In the genomic region with DNA sequence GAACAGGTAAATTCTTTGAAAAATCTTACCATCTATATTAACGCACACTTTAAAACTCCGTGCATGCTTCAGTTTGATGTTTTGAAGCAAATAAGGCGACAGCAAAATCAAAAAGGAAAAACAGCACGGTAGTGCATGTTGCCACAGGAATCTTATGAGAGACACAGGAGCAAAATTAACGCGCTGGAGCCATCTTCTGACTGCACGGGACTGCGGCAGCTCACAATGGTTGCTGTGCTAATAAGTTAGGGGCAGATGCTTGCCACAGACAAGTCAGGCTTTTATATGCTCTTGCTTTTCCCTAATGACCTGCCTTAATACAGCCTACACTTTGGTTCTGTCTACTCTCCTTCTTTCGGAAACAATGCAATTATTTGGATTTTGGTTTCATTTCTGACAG, we compare ENCODE assay signal across 8 mouse cellular contexts.
DNase-seq lines count a peak whose midpoint lies in the region; ATAC-seq and TF ChIP-seq lines count a peak whose summit lies in the region.

No protein-coding gene starts in this region.

- H3K27me3 ChIP-seq in lung, embryonic 14.5 days (ENCODE audit: insufficient read depth, low read length) = no peaks in the 10 kb centered on the region
- no peaks in the 10 kb centered on the region for H3K27me3 ChIP-seq in embryonic facial prominence, embryonic 14.5 days (replicated peaks; ENCODE audit: control insufficient read depth, insufficient read depth, low read length)
- H3K27me3 ChIP-seq in neural tube, embryonic 13.5 days = no peaks in the 10 kb centered on the region

- no peaks in the 10 kb centered on the region for H3K9me3 ChIP-seq in lung, embryonic 14.5 days (ENCODE audit: low read depth, low read length)
- H3K9me3 ChIP-seq in embryonic facial prominence, embryonic 14.5 days (ENCODE audit: control insufficient read depth, low read length) = 0 out of 2 replicates have a peak, but pooled peaks cover 3% of the 10 kb centered on the region
- H3K9me3 ChIP-seq in neural tube, embryonic 13.5 days = no peaks in the 10 kb centered on the region

- H3K27ac ChIP-seq in lung, embryonic 14.5 days (ENCODE audit: low read depth) = no peak overlapping the region
- no peak overlapping the region for H3K27ac ChIP-seq in embryonic facial prominence, embryonic 14.5 days (replicated peaks; ENCODE audit: low read depth, low read length)
- H3K27ac ChIP-seq in neural tube, embryonic 13.5 days (replicated peaks) = no peak overlapping the region

- no peak overlapping the region for H3K4me3 ChIP-seq in lung, embryonic 14.5 days (ENCODE audit: low read depth, low read length)
- no peak overlapping the region for H3K4me3 ChIP-seq in embryonic facial prominence, embryonic 14.5 days (ENCODE audit: low read depth, low read length)
- H3K4me3 ChIP-seq in neural tube, embryonic 13.5 days = no peak overlapping the region

- H3K4me2 ChIP-seq in lung, embryonic 14.5 days = no peak overlapping the region
- H3K4me2 ChIP-seq in embryonic facial prominence, embryonic 14.5 days (ENCODE audit: low read depth, low read length) = no peak overlapping the region
- no peak overlapping the region for H3K4me2 ChIP-seq in neural tube, embryonic 13.5 days

- WGBS in lung, embryonic 14.5 days = 63% methylated on average over 9 of the region's 9 CpGs
- WGBS in embryonic facial prominence, embryonic 14.5 days = 61% methylated on average over 9 of the region's 9 CpGs
- 49% methylated on average over 9 of the region's 9 CpGs for WGBS in neural tube, embryonic 13.5 days

- H3K4me1 ChIP-seq in lung, embryonic 14.5 days (ENCODE audit: insufficient read depth) = no peaks in the 10 kb centered on the region
- H3K4me1 ChIP-seq in embryonic facial prominence, embryonic 14.5 days (ENCODE audit: control insufficient read depth, insufficient read depth, low read length) = peaks cover 17% of the 10 kb centered on the region
- peaks cover 21% of the 10 kb centered on the region for H3K4me1 ChIP-seq in neural tube, embryonic 13.5 days (replicated peaks)

- peak; percentile 71 for DNase-seq in lung, embryonic 14.5 days
- no peak for DNase-seq in lung, adult 18-20 months
- DNase-seq in embryonic facial prominence, embryonic 14.5 days (ENCODE audit: low spot score) = peak; percentile 59
- peak; percentile 28 to 70 for DNase-seq in kidney, postnatal 36 days
- no peak for DNase-seq in urinary bladder, postnatal 25 days (ENCODE audit: low spot score)
- no peak for DNase-seq in thymus, postnatal 0 days (ENCODE audit: low spot score)
- DNase-seq in heart, adult 18-20 months = no peak

- peak; percentile 42 for TF ChIP-seq CTCF in lung, embryonic 14.5 days (IDR thresholded peaks at IDR 0.05; ENCODE audit: low read depth)

- no peak overlapping the region for H3K9ac ChIP-seq in lung, embryonic 14.5 days
- no peak overlapping the region for H3K9ac ChIP-seq in embryonic facial prominence, embryonic 14.5 days (ENCODE audit: low read depth, low read length)
- H3K9ac ChIP-seq in neural tube, embryonic 13.5 days = no peak overlapping the region

- no peaks in the 10 kb centered on the region for H3K36me3 ChIP-seq in lung, embryonic 14.5 days (ENCODE audit: insufficient read depth)
- H3K36me3 ChIP-seq in embryonic facial prominence, embryonic 14.5 days (ENCODE audit: control insufficient read depth, insufficient read depth, low read length) = no peaks in the 10 kb centered on the region
- H3K36me3 ChIP-seq in neural tube, embryonic 13.5 days = no peaks in the 10 kb centered on the region

- ATAC-seq in lung, embryonic 14.5 days (ENCODE audit: insufficient read depth) = no peak; the same call in 1 of the 2 replicates
- no peak for ATAC-seq in embryonic facial prominence, embryonic 14.5 days (ENCODE audit: low read depth)
- ATAC-seq in neural tube, embryonic 13.5 days (ENCODE audit: low read depth) = peak; percentile 69; the same call in 1 of the 2 replicates

Comparison
In these comparisons a context has a peak if more than half of its experiments do, and no peak if none do; other contexts are left out.
1. DNase-seq: peak in lung, embryonic 14.5 days (single experiment), embryonic facial prominence, embryonic 14.5 days (single experiment) and kidney, postnatal 36 days (2 of 2); none in lung, adult 18-20 months (0 of 2), urinary bladder, postnatal 25 days (single experiment), thymus, postnatal 0 days (single experiment) and heart, adult 18-20 months (0 of 2).